Mouse (Mus musculus): Measurements from ENCODE around the gene Dus4l.

Gene Dus4l

DNA sequence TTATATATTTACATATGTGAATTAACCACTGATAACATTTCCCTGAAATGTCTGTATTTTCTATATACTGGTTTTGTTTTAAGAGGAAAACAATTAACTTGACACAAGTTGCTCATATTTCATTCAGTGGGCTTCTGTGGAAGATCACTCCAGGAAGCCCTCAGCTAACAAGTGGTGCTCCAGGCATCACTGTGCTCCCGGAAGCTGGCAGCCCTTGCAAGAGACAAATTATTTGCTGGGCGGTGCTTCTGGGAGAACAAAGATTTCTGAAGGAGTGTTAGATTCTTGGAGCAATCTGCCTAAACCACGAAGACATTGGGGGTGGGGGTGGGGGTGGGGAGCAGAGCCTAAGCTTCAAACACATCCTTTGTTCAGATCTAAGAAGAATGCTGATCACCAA, 62.6 kb downstream of the Dus4l start:
- no peak for DNase-seq (ENCODE audit: low spot score)

All from ovary, postnatal 10 days (tissue).